Mouse (Mus musculus): ENCODE measurements around the gene Aes. TPM values are rescaled to one million over a fixed set of nuclear protein-coding genes. Genes with fewer than 3 reads are reported as not detected.

Aes gene
- total RNA-seq, 2 experiments from 2014 or later: 639 to 647 TPM

Other genes with a start within 250 kb of the Aes start
- 10 to 100 TPM; 43.8 to 44.4 TPM for gene Cactin, start 238.4 kb upstream of the Aes start, total RNA-seq (2021)
- gene Tbxa2r, start 230.8 kb upstream of the Aes start, total RNA-seq (2021): 10 to 100 TPM; 27.3 to 30.6 TPM
- gene Gipc3, start 216.2 kb upstream of the Aes start, total RNA-seq (2021): 1 to 10 TPM; 2.3 to 2.6 TPM
- gene Hmg20b, start 209.0 kb upstream of the Aes start, total RNA-seq (2021): 100 to 1,000 TPM; 107 to 108 TPM
- 10 to 100 TPM; 21.2 to 22.0 TPM for gene Mfsd12, start 202.0 kb upstream of the Aes start, total RNA-seq (2021)
- gene 4930404N11Rik, start 193.7 kb upstream of the Aes start, total RNA-seq (2021): 1 to 10 TPM; 6.3 to 8.2 TPM
- 10 to 100 TPM; 69.1 to 70.7 TPM for gene Fzr1, start 181.0 kb upstream of the Aes start, total RNA-seq (2021)
- 10 to 100 TPM; 49.4 to 49.7 TPM for gene Dohh, start 175.1 kb upstream of the Aes start, total RNA-seq (2021)
- 1 to 10 TPM; 1.7 to 1.8 TPM for gene Gm48551, start 175.0 kb upstream of the Aes start, total RNA-seq (2021)
- 1 to 10 TPM; 2.6 to 4.1 TPM for gene Gm48552, start 170.5 kb upstream of the Aes start, total RNA-seq (2021)
- 10 to 100 TPM in 1 of 2 experiments, 1 to 10 TPM in 1; 1.2 to 13.2 TPM for gene Smim24, start 166.4 kb upstream of the Aes start, total RNA-seq (2021)
- 100 to 1,000 TPM; 120 to 129 TPM for gene Nfic, start 103.9 kb upstream of the Aes start, total RNA-seq (2021)
- 1 to 10 TPM; 3.5 to 4.2 TPM for gene Celf5, start 76.8 kb upstream of the Aes start, total RNA-seq (2021)
- 100 to 1,000 TPM; 107 to 117 TPM for gene Ncln, start 63.1 kb upstream of the Aes start, total RNA-seq (2021)
- 1 to 10 TPM; 2.0 to 2.7 TPM for gene S1pr4, start 59.4 kb upstream of the Aes start, total RNA-seq (2021)
- 1 to 10 TPM in 1 of 2 experiments, under 1 TPM in 1; 0.67 to 1.2 TPM for gene Gna15, start 35.3 kb upstream of the Aes start, total RNA-seq (2021)
- 10 to 100 TPM; 74.2 to 74.4 TPM for gene Gna11, start 14.3 kb upstream of the Aes start, total RNA-seq (2021)
- gene Tle2, start 15.1 kb downstream of the Aes start, total RNA-seq (2021): 10 to 100 TPM; 24.9 to 30.4 TPM
- 10 to 100 TPM; 12.8 to 20.2 TPM for gene Tle6, start 41.6 kb downstream of the Aes start, total RNA-seq (2021)
- 1 to 10 TPM; 1.1 to 2.1 TPM for gene BC025920, start 46.8 kb downstream of the Aes start, total RNA-seq (2021)
- gene Sirt6, start 68.3 kb downstream of the Aes start, total RNA-seq (2021): 10 to 100 TPM; 40.1 to 40.7 TPM
- 10 to 100 TPM; 38.7 to 50.5 TPM for gene Ankrd24, start 69.1 kb downstream of the Aes start, total RNA-seq (2021)
- 1 to 10 TPM; 3.0 to 3.9 TPM for gene Gm10778, start 89.6 kb downstream of the Aes start, total RNA-seq (2021)
- 10 to 100 TPM in 1 of 2 experiments, 1 to 10 TPM in 1; 8.7 to 14.6 TPM for gene Zfp433, start 145.3 kb downstream of the Aes start, total RNA-seq (2021)
- 1 to 10 TPM; 4.8 to 7.5 TPM for gene Gm3055, start 211.7 kb downstream of the Aes start, total RNA-seq (2021)

Data from adrenal gland, postnatal 4 days (tissue).